Mouse (Mus musculus) neutrophil, adult 5-6 weeks (primary cell): ENCODE data around the gene Htra3. TPM values are rescaled to one million over a fixed set of nuclear protein-coding genes. Genes with fewer than 3 reads are reported as not detected.

Experiments
- ATAC-seq: fragments of 151-379, 151-347 bp; 2 replicates; pipeline ENCODE4 v1.8.0; 2017; ENCODE audit warnings: mild to moderate bottlenecking, moderate TSS enrichment; ENCODE audit not compliant: insufficient number of reproducible peaks, poor library complexity, low FRiP score, severe bottlenecking; ENCODE audit errors: extremely low read depth
- total RNA-seq: library from RNA; stranded (forward); fragments of 200-1000 nt; gene quantifications from 2 replicates; pipeline ENCODE4 v1.2.3, GENCODE M21; 2017

Htra3 gene
- total RNA-seq, 1 experiment from 2014 or later: not detected

DNA sequence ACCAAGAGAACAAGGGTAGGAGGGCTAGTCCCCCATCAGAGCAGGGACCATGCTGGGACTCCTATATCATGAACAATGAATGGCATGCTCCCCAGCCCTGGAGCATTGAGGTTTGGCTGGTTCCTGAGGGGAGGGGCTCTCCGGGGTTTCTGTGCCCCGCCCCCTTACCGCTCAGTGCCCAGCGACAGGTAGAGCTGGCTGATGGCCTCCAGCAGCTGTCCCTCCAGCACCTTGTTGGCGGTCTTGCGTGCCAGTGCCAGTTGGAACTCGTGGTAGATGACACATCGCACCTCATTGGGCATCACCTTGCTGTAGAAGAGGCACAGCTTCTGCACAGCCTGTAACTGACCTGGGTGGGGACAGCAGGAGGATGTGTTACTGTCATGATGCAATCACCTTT is 23.6 kb upstream of the Htra3 start:
- no peak for ATAC-seq

DNA sequence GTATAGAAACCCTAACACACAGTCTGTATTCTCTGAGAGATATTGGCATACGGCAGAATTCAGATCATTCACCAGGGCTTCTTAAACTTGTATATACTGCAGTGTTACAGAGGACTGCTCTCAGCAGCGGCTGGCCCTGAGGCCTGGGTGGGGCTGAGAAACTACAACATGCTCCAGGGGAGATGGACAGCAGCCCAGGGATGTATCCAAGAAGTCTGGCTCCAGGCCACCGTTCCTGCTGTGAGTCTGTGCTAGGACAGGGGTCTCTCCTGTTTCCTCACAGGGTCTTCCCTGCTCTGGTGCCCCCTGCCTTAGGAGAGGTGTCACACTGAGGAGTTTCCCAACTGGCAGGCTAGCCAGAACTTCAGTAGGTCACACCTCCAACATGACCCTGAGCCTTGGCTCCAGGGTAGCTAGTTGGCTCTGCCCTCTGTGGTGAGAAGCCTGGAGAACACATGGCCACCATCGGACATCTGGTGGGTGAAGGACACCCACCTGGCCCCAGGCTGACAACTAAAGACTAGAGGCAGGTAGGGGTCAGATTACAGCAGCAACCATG is 23.1 kb upstream of the Htra3 start:
- ATAC-seq: no peak

DNA sequence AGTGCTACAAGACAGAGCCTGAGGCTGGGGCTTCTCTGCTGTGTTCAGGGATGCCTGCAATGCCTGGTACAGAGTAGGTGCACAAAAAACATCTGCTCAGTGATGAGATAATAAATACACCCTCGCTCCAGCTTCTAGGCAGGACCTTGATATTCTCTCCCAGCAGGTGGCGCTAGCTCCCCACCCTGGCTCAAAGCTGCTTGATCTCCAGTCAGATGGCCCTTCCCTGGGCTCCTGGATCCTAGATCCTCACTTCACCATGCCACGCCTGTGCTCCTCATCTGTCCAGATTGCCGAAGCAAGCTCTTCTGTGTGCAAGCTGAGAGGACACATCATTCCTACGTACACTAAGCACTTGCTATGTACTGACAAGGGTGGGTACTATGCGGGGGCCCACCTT is 21.5 kb upstream of the Htra3 start:
- ATAC-seq: peak; percentile 20; the same call in 1 of the 2 replicates

DNA sequence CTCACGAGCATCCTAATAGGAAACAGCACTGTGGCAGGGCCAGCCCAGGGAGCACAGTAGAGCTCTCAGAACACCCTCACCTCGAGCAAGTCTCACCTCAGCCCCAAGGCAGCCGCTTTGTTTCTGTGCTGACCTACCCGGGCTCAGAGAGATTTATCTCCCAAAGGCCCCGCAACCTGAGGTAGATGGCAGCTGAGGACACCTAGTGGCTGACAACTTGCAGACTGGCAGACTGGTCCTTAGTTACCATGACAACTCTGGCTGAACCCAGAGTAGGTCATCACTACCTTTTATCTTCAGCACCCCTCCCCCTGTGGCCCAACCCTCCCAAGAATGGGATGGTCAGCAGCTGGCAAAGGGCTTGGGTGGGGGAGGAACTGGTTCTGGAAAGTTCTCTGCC is 16.2 kb upstream of the Htra3 start:
- ATAC-seq: no peak

- ATAC-seq: no peak
These were observed 14.1 kb upstream of the Htra3 start for GRCm38 (mm10) chr5:35693638-35694037.

DNA sequence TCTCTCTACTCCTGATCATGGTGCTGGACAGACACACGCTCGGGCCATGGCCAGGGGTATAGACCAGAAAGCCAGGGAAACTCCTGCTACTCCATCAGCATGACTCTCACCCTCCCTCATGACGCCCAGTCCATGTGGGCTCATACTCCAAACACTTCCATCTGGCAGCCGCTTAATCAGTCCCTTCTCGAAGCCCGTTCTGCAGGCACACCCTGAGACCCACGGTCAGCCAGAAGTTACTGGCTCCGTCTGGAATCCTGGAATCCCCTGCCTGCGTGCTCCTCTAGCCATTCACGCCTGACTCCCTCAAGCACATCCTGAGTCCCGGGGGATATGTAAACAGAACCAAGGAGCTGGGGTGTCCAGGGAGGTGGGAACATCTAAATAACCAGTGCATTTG is 11.7 kb upstream of the Htra3 start:
- ATAC-seq: no peak

DNA sequence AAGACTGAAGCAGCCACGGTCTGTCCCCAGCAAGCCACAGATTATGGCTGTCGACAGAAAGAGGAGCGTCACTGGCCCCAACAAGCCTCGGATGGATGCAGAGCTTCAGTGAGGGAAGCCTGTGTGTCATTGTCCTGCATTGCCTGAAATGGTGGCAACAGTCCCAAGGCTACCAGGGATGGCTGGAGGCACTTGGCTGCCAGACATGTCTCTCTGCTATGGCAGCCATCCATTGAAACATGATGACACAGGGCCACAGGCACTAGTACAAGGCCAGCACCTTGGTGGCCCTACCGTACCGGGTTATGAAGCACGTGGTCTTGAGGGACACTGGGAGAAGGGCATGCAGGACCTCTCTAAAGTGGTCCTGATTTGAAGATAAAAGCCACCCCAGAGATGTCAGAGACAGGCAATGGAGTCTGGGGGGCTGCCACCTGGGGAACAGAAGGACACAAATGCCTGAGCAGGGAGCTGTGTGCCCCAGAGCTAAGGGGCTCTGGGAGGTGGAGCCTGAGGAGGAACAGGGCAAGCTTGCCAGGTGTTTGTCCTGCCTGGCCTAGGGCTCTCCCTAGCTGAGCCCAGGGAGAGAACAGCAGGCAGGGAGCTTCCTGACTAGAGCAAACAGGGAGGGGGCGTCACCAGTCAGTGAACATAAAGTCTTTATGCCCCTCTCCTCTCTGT is 11.0 kb upstream of the Htra3 start:
- no peak for ATAC-seq

GRCm38 (mm10) chr5:35689374-35689773 is 9.8 kb upstream of the Htra3 start:
- ATAC-seq: no peak

DNA sequence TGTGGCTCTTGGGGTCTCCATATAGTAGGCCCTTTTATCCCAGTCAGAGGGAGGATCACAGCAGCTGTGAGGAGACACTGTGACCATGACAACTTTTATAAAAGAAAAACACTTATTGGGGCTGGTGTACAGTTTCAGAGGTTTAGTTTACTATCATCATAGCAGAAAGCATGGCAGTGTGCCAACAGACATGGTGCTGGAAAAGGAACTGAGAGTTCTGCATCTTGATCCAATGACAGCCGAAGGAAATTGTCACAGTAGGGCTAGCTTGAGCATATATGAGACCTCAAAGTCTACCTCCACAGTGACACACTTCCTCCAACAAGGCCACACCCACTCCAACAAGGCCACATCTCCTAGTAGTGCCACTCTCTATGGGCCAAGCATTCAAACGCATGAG is 9.3 kb upstream of the Htra3 start:
- ATAC-seq: no peak

GRCm38 (mm10) chr5:35687098-35687497 is 7.5 kb upstream of the Htra3 start:
- ATAC-seq: no peak

DNA sequence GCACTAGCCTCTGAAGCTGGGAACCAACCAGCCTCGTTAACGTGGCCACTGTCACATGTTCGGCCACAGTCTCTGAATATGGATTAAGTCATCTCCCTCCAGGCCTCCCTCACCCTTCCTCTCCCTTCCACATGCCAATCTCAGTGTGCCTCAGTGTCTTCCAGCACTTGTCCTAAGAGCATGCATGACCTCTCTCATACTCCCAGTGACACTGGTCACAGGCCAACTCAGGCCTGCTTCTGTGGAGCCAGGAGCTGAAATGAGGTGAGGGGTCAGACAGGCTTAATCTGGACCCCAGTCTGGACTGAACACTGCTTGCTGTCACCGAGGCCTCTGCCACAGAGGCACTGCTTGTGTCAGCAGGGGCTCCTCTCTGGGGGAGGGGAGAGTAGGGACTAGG is 6.8 kb upstream of the Htra3 start:
- ATAC-seq: no peak

DNA sequence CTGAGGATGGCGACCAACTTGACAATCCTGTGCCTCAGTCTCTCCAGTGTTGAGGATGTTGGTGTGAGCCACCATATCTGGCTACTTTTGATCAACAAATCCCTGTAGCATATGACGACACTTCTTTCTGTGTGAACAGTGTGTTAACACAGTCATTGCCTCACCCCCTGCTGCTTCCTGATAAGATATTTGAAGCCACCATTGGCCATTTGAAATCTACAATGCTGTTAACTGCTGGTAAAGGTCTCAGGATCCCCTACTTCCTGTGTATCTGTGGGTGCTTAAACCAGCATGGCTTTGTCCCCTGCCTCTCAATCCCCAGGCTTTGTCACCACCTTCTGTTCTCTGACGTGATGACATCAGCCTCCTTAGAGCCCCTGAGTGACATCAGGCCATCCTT is 5.5 kb upstream of the Htra3 start:
- no peak for ATAC-seq

DNA sequence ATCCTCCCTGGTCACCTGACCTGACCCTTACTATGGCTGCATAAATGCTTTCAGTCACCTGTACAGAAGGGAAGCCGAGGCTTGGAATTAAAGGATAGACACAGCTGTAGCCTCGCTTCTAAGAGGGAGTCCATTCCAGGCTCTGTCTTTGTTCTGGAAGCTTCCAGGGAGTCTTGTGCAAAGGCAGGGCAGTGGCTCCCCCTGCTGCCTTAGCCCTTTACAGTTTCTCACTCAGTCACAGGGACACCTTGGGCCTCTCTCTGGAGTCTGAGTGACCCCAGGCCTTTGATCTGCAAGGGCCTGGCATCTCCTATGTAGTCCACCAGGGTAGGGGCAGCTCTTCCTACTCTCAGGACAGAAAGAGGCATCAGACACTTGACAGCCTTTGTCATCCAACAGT is 1.4 kb upstream of the Htra3 start:
- no peak for ATAC-seq

GRCm38 (mm10) chr5:35676964-35677363 is 2.6 kb downstream of the Htra3 start:
- no peak for ATAC-seq

DNA sequence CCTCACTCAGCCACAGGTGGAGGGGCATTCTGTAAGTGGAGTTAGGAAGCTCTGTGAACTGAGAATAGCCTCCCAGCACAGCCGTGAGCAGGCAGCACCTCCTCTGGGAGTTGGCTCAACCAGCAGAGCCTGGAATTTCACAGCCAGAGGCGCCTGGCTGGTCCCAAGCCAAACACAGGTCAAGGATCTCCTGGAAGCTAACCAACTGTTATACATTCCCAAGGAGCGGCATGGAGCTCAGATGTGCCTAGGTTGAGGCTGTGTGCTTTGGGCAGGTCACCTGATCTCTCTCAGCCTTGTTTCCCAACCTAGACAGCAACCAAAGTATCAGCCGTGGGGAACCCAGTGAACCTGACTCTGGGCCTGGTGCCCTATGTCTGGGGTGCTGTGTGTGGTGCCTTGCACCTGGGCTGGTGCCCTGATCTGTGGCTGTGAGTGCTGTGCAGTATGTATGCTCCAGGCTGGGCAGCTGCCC is 5.5 kb downstream of the Htra3 start:
- no peak for ATAC-seq

- no peak for ATAC-seq
These were observed 6.5 kb downstream of the Htra3 start for GRCm38 (mm10) chr5:35673086-35673485.

- no peak for ATAC-seq
These were observed 7.0 kb downstream of the Htra3 start for GRCm38 (mm10) chr5:35672581-35672980.

- ATAC-seq: no peak
These were observed 8.1 kb downstream of the Htra3 start for GRCm38 (mm10) chr5:35671474-35671891.

- no peak for ATAC-seq
These were observed 9.2 kb downstream of the Htra3 start for GRCm38 (mm10) chr5:35670412-35670801.

- ATAC-seq: no peak
These were observed 9.7 kb downstream of the Htra3 start for GRCm38 (mm10) chr5:35669747-35670411.
